Mouse (Mus musculus) right cerebral cortex, postnatal 4 days (tissue): ENCODE measurements around the gene Clcn2.
"Not testable (repeated sequence)": the region's sequence is repeated elsewhere in the genome, so short reads cannot be mapped to it uniquely, and the experiment has no call there.

Experiments used
- DNase-seq: peaks from one replicate; pipeline ENCODE4 v3.0.0-alpha.2; 2022

The Clcn2 gene

DNA sequence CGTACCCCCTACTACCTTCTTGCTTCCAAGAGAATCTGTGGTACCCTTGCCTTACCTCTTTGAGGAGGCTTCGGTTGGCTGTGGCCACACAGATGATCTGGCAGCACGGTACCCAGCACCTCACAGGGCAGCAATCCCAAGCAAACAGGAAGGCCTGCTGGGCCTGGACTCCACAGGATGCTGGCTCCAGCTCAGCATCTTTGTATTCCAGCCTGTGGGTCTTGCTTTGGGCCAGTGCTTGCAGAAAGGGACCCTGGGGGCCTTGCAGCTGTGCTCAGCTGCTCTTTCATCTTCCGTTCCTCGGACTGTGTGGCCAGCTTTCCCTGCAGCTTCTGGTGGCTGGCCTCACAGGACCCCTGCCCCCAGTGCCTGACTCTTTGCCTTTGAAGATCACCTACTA, 17.5 kb downstream of the Clcn2 start:
- no peak for DNase-seq

DNA sequence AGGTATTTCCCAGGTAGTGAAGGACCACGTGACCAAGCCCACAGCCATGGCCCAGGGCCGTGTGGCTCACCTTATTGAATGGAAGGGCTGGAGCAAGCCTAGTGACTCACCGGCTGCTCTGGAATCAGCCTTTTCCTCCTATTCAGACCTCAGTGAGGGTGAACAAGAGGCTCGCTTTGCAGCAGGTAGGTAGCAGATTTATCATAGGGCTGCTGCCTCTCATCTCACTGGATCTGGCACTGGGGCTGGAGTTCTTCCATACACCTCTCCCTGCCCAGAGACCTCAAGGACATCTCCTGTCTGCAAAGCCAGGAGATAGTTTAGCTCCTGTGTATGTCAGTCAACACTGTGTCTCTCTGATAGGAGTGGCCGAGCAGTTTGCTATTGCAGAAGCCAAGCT, 18.3 kb downstream of the Clcn2 start:
- DNase-seq: no peak

DNA sequence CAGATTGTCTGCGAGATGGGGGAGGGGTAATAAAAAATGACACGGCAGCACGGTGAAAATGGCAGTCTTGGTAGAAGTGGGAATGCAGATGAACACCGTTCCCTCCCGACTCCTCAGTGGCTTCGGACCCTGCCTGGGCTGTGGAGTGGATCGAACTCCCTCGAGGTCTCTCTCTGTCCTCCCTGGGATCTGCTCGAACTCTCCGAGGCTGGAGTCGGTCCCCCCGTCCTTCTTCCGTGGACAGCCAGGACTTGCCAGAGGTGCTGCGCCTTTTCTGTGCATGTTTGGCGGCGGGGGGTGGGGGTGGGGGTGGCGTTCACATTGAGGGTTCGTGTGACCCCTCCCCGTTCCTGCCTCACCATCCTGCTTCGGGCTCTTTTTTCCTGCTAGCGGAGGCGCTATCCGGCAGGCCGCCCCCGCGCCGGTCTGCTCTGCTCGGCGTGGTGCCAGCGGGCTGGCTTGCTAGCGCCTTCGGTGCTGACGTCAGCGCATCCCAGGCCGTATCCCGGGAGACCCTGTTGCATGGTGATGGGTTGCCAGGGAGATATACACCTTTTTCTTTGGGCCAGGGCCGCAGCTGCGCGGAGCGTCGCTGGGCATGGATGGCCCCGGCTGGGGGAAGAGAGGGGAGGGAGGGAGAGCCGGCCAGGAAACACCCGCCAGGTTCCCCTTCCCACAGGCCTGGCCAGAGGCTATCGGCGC, 21.8 kb downstream of the Clcn2 start:
- peak; percentile 99 for DNase-seq

DNA sequence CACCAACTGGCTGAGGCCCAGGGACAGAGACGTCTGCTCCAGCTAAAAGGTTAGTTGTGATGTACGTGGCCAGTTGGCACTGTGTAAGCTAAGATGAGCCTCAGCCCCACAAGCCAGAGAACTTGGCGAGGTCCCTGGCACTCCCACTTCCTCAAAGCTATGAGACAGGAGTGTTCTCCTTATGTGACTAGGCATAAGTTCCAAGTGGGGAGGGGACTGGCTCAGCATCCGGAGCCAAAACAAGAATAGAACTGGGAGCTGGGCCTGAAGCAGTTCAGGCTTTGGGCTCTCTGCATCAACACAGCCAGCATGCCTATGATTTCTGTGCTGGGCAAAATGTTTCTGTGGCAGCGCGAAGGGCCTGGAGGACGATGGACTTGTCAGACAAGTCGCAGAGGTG, 22.8 kb downstream of the Clcn2 start:
- peak; percentile 57 for DNase-seq

DNA sequence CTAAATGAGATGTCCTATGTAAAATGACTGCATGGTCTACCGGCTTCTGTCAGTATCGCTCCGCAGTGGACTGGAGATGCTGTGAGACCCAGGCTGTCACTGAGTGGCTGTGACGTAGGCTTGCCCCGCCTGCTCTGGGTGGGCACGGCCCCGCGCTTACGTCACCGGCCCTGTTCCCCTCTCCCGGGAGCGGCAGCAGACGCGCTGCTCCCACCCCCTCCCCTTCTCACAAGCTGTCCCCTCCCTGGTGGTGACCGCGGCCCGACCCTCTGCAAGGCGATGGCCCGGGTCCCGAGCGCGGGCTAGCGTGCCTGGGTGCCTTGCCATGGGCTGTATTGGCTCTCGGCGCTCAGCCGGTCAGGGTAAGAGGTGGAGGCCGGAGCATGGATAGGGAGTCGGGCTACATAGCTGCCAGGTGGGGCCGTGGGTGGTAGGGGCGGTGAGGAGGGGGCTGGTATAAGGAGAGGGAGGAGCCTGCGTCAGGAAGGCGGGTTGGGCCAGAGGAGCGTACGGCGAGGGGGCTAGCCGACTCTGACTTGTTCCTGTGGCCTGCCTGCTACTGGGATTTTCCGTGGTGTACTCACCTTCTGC, 24.3 kb downstream of the Clcn2 start, which contains the start of gene Fam131a:
Gene Fam131a, plus strand, starts transcription at position 131 of the 591 bp plus-strand sequence.
- DNase-seq: peak; percentile 92

DNA sequence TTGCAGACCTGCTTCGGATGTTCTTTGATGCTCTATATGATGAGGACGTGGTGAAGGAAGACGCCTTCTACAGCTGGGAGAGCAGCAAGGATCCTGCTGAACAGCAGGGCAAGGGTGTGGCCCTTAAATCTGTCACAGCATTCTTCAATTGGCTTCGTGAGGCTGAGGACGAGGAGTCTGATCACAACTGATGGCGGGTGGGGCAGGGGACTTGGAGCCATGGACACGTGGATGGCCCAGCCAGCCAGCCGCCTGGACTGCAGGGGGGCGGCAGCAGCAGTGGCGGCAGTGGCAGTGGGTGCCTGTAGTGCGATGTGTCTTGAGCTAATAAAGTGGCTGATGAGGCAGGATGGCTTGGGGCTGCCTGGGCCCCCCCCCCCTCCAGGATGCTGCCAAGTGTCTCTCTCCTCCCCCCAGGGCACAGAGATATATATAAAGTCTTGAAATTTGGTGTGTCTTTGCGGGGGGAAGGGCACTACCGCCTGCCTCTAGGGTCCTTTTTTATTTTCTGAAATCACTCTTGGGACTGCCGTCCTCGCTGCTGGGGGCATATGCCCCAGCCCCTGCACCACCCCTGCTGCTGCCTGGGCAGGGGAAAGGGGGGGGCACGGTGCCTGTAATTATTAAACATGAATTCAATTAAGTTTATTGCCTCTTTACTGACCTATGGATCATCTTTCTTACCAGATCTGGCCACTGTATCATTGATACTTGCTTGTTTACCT, 25.1 kb downstream of the Clcn2 start:
- DNase-seq: peak; percentile 16

DNA sequence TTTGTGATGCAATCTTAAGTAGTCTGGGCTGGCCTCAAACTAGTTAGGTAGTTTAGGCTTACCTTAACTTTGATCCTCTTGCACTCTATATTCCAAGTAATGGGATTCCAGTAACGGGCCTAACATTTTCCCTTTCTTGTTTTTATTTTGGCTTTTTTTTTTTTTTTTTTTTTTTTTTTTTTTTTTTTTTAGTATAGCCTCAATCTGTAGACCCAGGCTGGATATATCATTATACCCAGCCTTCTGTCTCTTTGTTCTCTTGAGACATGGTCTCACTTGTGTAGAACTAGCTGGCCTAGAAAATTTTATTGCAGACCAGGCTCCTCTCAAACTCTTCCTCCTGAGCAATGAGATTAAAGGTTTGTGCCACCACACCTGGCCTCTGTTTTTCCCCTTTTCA, 25.9 kb downstream of the Clcn2 start:
- DNase-seq: no peak

DNA sequence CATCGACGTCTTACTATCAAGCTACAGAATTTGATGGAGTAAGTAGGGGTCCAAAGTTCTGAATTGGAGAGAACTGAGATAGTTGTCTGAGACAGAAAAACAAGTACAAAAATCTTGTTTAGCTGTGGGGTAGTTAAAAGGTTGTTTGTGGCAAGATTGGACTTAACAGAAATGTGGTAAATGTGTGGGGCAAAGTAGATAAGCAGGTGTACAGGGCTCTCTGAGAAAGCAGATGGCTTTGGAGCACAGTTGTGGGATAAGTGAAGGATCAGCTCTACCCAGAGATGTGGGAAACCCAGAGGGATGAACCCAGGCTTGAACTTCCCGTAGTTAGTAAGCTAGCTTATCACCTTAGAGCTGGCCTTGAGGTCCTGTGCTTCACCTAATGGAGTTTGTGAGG, 26.8 kb downstream of the Clcn2 start:
- no peak for DNase-seq

DNA sequence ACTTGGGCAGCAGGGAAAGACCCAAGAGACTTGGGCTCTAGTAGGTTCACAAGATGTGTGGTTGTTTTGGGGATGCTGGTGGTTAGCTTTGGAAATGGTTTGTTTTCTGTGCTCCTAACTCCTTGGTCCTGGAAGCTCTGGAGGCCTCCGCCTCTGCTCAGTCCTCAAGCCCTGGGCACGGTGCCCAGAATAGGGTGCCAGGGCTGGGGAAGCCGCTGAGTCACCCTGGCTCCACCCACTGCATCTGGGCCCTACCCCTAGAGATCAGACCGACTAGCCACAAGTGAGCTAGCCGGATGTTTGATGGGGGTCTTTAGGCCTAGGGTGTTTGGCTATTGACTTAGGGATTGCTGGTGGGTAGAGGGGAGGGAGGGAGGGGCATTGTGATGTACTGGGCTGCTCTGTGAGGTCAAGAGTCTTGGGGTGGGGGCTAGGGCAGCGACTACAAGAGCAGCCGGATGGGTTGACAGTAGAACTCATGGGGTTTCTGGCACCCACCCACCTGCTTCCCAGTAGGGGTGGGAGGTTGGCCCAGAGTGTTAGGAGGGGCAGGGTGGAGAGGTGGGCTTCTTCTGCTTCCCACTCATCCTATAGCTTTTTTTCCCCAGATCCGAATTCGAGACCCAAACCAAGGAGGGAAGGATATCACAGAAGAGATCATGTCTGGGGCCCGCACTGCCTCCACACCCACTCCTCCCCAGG, 39.4 kb downstream of the Clcn2 start:
- DNase-seq: peak; percentile 50

DNA sequence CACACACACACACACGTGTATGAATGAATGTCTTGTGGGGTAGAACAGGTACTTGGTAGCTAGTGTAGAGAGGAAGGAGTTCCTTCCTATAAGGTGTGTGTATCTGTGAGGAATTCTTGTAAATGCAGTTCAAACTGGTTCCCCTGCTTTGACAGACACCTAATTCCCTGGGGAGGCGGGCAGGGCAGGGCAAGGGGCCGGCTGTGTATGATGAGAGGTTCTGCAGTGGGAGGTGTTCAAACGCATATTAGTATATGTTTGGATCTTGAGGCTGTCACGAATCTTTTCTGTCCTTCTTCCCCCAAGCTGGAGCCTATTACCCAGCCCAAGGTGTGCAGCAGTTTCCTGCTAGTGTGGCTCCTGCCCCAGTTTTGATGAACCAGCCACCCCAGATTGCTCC, 40.2 kb downstream of the Clcn2 start:
- DNase-seq: no peak

DNA sequence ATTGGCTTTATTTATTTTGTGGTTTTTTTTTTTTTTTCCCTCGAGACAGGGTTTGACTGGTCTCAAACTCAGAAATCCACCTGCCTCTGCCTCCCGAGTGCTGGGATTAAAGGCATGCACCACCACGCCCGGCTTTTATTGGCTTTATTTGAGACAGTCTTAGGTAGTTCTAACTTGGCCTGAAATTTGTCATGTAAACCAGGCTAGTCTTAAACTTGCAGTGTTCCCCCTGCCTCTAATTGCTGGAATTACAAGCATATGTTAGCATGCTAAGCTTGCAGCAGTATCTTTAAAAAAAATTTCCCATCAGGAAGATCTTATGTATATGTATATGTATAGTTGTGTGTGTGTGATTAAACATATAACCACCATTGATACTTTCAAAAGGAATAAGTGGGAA, 40.8 kb downstream of the Clcn2 start:
- no peak for DNase-seq

DNA sequence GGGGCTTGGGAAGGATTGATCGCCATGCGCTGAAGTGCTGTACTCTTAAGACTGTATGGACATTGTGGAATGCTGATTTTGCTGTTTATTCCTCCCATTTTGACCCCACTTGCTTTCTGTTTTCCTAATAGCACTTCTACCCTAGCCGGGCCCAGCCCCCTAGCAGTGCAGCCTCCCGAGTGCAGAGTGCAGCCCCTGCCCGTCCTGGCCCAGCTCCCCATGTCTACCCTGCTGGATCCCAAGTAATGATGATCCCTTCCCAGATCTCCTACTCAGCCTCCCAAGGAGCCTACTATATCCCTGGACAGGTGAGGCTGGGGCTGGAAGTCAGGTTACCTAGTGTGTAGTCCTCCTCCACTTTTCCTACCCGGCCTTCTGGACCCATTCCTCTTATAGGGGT, 42.3 kb downstream of the Clcn2 start:
- no peak for DNase-seq

DNA sequence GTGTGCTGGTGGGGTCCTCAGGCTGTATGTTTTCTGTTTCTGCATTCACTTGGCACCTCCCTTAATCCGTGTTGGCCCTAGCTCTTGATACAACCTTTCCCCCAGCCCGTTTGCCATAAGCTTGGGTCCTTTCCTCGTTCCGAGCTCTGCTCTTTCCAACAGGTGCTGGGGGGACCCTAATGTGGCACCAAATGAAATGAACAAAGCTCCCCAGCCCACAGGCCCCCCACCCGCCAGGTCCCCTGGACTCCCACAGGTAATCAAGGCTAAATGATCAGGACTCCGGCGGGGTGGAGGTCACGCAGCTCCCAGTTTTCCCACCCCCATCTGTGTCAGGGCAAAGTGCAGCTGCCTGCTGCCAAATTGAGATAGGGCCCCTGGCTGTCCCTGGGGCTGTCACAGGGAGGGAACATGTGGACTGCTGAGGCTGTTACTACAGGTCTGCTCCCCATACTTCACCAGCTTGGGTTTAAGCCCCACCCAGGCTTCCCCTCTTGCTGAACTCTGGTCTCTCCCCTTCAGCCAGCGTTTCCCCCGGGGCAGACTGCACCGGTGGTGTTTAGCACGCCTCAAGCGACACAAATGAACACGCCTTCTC, 43.7 kb downstream of the Clcn2 start:
- no peak for DNase-seq

DNA sequence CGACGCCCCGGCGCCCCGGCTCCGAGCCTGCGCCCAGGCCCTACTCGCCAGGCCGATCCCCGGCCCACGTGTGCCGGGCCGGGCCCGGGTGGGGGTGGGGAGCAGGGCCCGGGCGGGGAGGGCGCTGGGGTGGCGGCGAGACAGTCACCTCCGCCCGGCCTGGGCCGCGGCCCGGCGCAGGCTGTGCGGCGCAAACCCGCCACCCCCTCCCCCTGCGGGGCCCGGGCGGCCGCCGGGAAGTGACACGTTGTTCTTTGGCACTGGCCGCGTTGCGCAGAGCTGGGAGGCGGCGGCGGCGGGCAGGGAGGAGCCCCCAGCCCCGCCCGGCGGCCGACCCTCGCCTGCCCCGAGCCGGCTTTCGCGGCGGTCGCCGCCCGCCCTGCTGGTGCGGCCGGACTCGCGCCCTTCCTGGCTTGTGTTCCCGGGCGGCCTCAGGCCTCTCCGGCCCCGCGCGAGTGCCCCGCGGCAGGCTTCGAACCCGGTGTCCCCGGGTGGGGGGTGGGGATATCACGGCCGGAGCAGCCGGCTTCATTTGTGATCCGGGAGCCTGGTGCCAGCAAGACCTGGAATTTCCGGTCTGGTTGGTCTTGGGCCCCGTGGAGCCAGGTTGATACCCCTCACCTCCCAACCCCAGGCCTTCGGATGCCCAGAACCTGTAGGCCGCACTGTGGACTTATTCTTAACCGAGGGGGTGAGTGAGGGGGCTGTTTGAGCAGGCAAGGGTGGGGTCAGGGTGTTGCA, 44.4 kb downstream of the Clcn2 start:
- peak; percentile 52 for DNase-seq

DNA sequence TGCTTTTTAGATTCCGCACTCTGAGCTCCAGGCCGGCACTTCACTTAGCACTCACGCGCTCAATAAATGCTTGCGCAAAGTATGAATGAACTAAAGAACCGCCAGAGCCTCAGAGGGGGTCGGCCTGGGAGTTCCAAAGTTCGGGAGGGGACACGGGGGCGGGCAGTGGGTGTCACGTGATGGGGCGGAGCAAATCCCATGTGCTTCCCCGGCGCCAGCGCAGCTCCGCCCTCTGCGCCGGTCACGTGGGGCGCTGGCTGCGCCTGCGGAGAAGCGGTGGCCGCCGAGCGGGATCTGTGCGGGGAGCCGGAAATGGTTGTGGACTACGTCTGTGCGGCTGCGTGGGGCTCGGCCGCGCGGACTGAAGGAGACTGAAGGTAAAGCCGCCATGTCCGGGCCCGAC, 45.0 kb downstream of the Clcn2 start:
- peak; percentile 94 for DNase-seq

DNA sequence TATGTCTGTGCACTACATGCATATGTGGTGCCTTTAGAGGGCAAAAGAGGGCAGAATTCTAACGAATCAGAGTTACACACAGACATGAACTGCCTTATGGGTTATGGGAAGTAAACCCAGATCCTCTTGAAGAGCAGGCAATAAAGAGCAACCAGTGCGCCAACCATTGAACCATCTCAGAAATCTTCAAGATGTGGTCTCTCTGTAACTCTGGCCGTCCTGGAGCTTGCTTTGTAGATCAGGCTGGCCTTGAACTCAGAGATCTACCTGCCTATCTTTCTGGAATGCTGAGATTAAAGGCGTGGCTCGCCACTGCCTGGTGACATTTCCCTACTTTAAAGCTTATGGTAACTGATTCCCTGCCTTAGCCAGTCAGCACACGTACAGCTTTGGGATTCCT, 45.7 kb downstream of the Clcn2 start:
- DNase-seq: no peak

DNA sequence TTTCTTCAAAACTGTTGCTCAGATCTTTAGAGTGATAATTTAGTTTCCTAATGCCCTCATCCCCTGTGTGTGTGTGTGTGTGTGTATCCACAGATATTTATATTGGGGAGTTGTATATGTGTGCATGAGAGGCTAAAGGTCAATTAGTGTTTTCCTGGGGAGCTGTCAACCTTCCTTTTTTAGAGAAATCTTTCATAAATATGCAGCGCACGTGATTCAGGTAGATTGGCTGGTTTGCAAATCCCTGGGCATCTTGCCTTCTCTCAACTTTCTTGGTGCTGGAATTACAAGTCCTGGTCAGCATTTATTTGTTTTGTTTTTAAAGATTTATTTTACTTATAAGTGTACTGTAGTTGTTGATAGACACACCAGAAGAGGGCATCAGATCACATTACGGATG, 47.3 kb downstream of the Clcn2 start:
- no peak for DNase-seq

DNA sequence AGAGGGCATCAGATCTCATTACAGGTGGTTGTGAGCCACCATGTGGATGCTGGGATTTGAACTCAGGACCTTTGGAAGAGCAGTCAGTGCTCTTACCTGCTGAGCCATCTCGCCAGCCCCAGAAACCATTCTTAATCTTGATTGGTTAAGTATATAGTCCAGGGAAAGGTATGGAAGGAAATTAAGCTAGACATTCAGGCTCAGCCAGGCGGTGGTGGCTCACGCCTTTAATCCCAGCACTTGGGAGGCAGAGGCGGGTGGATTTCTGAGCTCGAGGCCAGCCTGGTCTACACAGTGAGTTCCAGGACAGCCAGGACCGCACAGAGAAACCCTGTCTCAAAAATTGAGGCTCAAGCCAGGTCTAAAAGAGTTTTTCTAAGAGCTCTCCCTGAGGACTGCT, 49.5 kb downstream of the Clcn2 start, which contains the start of gene Eif4g1:
Gene Eif4g1, plus strand, starts transcription at position 301 of the 400 bp plus-strand sequence.
- DNase-seq: not testable (repeated sequence)

DNA sequence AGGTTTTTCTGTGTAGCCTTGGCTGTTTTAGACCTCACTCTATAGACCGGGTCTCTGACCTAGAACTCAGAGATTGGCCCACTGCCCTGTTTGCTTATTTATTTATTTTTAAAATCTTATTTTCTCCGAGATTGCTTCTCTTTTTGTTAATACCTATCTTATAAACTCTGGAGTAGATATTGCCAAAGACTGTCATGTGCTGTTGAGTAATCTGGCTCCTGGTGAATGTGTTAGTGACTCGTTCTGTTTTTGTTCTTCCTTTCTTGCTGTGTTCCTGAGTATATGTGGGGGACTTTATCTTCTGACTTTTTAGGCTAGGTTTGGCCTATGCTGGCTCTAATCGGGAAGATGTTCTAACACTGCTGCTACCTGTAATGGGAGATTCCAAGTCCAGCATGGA, 59.9 kb downstream of the Clcn2 start:
- no peak for DNase-seq

DNA sequence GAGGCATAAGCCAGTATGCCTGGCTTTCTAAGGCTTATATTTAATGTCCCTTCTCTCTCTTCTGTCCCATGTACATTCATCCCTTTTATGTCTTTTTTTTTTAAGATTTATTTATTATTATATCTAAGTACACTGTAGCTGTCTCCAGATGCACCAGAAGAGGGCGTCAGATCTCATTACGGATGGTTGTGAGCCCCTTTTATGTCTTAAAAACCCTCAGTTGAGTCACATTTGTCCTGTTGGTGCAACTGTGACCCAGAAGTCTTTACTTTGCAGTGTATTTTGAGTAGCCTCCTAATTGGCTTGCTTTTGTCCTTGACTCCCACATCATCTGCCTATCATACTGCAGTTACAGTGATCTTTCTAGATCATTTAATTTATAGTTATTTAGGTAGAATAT, 64.2 kb downstream of the Clcn2 start:
- no peak for DNase-seq
